Mouse (Mus musculus) heart, adult 11 months (tissue): ENCODE measurements around the gene Adamts2.

ENCODE experiments used
- DNase-seq: peaks from one replicate; pipeline ENCODE4 v3.0.0; 2022

Adamts2 gene

DNA sequence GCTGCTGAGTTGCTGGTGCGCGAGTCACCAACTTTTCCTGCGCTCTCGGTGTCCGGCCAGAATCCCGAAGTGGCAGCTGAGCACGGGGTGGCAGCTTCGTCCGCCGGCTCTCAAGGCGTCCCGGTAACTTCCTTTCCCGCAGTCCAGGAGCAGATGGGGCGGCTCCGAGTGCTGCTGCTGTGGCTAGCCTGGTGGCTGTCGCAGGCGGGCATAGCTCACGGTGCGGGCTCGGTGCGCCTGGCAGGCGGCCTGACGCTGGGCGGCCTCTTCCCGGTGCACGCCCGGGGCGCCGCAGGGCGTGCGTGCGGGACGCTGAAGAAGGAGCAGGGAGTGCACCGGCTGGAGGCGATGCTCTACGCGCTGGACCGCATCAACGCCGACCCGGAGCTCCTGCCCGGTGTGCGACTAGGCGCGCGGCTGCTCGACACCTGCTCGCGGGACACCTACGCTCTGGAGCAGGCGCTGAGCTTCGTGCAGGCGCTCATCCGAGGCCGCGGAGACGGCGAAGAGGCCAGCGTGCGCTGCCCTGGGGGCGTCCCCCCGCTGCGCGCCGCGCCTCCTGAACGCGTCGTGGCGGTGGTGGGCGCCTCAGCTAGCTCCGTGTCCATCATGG, 249.2 kb downstream of the Adamts2 start:
- DNase-seq, result no peak
